Mouse (Mus musculus): ENCODE measurements at regions not wholly inside any gene's neighbourhood (a gene's known extent, or its start where the extent isn't known, plus 50 kb on each side); places are given as distances from the start of the nearest gene placed in this dataset.
A peak's percentile ranks its signal among the peaks of the same experiment; 100 is the strongest.
"Not testable (repeated sequence)": the region's sequence is repeated elsewhere in the genome, so short reads cannot be mapped to it uniquely, and the experiment has no call there.

DNA sequence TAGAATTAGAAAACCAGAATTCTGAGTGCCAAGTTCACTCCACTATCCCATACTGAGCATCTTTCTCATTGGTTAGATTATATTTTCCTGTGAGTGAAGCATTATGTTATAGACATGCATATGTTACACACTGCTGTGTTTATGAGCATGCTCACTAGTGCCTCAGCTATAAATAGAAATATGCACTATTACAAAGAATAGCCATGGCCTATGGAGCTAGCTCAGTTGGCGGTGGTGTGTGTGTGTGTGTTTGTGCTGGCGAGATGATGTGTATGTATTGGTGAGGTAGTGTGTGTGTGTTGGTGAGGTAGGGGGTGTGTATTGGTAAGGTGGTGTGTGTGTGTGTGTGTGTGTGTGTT is 106.2 kb downstream of the Sec31a start:
- no peak for DNase-seq

DNA sequence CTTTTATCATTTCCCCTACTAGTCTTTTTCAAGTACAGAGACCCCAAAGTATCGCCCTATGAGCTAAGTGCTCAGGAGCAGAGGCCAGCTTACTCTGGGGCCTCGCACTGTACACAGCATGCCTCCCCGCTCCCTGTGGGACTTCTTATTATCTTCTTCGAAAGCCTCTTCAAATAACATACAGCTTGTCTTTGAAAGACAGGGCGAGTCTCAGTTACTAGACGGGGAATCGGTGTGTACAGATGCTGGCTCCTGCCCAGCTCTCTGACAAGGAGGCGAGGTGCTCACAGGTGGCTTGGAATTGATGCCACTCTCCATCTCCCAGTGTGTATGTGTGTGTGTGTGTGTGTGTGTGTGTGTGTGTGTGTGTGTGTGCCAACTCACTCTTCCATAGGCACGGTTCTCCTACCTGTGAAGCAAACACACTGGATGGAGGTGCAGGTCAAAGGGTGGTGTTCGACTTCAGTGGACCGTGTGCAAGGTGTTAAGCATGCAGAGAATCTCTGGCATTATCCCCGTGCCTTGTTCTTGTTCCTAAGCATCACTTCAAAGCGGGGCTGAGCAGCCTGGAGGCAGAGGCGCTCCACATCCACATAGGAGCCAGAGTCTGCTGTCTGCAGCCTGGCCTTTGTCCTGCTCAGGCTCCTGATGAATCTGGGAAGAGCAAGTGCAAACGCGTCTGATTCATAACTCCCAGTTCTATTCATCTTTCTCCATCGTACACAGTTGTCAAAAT is 106.8 kb downstream of the Sec31a start:
- no peak for DNase-seq

DNA sequence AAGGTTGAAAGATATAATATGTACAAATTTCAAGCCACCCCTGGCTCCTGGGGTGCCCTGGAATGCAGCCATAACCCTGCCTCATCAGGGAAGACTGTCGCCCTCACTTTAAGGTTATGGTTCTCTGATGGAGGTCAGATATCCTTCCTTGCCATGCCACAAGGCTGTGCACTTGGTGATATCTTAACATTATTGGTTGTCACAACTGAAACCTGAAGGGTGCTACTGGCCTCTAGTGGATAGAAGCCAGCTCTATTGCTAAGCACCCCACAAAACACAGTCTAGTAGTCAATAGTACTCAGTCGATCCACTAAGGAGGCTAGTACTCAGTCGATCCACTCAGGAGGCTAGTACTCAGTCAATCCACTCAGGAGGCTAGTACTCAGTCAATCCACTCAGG is 111.6 kb downstream of the Sec31a start:
- DNase-seq: no peak

DNA sequence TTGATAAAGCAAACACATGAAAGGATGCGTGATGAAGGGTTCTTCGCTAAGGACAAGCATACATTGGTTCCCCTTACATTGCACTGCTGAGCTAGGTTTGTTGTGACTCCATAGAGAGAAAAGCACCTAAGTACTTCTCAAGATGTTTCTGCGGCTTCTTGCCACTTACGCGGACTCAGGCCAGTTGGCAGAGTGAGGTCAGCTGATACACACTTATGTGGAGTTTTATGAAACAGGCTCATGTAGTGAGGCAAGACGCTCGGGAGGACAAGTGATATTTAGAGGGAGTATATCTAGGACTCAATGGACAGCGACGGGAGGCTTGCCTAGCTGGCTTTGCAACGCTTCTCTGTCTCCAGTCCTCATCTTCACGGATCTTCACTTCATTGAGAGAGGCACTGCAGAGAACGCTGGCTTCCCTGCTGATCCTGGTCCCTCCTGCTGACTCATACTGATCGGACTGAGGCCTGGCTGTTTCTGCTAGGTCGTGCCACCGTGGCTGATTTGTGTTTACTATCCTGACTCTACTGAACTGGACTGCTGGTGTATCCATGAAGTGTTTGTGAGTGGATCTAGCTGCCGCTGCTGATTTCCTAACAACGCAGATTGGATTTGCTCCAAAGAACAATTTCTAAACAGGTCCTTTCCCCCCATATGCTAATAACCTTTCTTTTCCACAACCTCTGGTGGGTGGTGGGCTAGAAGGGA is 113.8 kb downstream of the Sec31a start:
- no peak for DNase-seq

DNA sequence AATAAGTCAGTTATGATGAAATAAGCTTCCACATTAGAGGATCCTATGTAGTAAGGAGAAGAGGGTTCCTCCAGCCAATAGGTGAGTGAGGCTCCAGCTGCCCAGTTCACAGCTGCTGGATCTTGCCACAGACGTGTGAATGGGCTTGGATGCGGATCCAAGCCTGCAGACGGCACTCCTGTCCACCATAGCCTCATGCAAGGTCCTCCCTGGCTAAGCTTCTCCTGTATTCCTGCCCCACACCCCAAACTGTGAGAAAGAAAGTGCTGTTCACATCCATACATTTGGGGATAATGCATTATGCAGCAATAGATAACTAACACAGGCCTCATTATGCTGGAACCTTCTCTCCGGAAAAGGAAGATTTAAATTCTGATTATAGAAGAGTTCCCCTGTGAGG is 116.9 kb downstream of the Sec31a start:
- DNase-seq: no peak

DNA sequence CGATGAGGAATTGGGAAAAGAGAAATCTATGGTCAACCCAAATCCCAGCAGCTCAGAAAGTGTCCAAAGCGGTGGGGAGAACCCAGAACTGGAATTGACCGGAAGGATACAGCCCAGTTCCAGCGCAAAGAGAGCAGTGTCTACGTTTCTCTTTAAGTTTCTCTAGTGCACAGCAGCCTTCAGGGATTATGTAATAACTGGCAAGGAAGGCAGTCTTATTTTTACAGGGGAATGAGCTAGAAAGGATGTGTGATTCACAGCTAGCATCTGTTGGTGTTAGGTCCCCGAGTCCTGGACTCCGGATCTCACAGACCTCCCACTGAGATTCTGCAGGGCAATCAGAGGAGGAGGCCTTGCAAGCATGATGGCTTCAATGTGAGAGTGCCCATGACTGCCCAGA is 121.8 kb downstream of the Sec31a start:
- DNase-seq: peak; percentile 2 to 3

DNA sequence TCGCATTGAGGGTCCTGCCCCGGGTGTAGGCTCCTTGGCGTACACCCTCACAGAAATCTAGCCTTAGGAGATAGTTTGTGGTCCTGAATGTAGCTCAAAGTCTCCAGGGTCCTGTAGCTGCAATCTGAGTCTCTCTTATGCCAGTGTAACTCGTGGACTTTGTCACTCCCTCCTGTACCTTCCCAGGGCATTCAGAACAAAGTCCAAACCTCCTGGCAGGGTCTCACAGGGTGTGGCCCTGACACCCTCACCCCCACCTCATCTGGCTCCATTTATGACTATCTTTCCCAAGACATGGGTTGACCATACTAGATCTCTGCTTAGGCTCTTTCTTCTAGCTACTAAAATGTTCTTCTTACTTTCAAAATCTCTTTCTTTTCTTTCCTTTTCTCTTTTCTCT is 120.6 kb upstream of the Tmem150c start:
- no peak for DNase-seq

DNA sequence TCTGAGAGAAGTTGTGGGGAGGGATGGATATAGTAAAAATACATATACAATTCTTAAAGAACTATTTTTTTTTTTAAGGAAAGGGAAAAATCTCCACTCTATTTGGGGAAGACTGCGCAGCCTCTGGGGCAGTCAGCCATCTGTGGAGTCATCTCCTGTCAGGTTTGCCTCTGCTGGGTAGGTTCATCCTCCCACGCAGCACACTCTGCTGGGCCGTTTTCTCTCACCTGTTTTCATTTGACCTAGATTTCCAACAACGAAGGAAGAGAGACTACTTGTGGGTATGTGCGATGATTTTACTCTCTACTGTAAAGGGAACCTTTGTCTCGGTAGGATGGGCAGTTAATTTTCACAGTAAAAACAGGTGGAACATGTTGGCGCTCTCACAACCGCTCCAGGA is 119.9 kb upstream of the Tmem150c start:
- DNase-seq: no peak

DNA sequence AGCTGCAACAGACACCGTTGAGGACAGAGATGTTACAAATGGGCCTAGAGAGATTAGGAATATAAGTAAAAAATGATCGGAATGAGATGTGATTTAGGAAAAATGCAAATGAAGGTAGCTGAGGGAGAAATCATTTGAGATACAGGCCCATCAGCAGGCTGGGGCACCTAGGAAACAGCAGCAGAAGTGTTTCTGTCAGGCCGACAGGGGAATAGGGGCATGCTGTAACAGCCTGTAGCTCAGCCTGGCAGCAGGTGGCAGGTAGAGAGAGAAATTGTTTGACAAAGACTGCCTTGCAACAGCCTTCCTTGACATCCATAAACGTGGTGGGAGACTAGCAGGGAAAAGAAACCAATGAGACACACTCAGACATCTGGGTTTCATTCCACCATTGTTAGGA is 115.1 kb upstream of the Tmem150c start:
- no peak for DNase-seq

DNA sequence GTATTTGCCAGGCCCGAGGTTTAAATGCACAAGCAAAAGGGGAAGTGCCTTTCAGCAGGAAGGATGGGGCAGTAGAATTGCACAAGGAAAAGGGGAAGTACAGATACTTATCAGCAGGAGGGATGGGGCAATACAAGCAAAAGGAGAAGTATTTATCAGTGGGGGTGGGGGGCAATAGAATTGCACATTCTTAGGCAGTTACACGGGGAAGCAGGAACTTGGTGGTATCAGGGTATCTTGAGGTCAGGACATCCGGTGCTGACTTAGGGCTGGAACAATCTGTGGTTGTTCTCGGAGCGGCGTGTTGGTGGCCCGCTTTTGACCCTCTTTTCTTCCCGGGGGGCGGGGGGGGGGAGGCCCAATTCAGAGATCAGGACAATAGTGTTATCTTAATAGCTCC is 112.4 kb upstream of the Tmem150c start:
- DNase-seq: not testable (repeated sequence)

DNA sequence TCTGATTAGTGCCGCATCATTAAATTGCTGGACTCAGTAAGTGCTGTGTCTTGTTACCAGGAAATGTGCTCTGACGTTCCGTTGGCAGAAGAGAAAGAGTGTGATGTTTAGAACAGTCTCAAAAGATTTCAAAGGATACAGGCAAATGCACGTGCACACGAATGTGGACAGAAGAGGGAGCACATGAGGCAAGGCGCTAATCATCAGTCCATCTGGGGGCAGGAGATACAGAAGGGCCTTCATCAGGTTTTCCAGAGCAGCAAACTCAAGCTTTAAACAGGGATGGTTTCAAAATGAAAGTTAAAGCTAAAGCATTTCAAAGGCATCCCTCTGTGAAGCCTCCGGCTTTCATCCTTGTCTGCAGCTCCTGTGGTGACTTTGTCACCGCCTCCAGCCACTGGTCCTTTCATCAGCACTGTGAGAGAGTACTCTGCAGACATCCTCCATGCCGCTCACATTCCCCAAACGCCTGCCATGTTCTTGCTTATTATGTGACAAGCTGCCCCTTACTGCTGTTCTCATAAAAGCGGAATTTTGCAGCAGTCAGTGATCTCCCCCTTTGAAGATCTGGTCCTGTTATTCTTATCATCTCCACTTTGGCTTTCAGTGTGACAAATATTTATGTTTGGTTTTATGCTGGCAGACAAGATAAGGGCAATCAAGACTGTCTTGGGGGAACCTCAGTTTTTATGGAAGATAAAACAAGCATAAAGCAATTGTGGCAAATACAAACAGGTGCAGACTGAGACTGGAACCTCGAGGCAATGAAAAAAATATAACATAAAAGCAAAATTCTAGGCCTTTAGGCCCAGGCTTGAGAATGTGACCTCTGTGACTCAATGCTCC is 111.5 kb upstream of the Tmem150c start:
- no peak for DNase-seq

DNA sequence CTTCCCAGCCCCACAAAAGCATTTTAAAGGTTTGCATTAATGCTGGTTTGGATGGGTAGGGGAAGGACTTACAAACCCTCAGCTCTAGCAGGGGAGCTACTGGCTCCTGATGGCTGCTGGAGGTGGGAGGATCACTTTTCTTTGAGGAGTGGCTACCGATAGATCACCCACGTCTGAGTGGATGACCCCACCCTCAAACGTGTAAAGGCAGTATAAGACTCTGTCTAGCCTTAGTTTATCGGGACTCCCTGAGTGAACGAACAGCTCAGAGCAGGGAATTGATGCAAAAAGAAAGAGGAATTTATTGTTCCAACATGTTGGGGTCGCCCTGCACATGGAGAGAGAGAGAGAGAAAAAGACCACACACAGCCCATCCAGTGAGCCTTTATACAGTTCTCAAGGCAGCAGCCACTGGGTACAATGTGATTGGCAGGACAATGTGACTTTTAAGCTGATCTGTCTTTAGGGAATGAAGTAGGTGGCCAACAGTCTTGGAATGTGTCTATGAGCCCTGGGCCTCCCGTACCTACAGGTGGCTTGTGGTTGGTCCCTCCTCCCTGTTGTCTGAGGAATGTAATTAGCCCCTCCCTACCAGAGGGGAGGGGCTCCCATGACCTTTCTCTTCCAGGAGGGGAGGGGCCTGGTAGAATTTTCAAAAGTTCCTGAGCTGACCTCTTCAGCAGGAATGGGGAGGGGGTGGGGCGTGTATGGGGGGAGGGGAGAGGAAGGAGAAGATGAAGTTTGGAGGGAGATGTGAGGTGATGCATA is 108.7 kb upstream of the Tmem150c start:
- no peak for DNase-seq

DNA sequence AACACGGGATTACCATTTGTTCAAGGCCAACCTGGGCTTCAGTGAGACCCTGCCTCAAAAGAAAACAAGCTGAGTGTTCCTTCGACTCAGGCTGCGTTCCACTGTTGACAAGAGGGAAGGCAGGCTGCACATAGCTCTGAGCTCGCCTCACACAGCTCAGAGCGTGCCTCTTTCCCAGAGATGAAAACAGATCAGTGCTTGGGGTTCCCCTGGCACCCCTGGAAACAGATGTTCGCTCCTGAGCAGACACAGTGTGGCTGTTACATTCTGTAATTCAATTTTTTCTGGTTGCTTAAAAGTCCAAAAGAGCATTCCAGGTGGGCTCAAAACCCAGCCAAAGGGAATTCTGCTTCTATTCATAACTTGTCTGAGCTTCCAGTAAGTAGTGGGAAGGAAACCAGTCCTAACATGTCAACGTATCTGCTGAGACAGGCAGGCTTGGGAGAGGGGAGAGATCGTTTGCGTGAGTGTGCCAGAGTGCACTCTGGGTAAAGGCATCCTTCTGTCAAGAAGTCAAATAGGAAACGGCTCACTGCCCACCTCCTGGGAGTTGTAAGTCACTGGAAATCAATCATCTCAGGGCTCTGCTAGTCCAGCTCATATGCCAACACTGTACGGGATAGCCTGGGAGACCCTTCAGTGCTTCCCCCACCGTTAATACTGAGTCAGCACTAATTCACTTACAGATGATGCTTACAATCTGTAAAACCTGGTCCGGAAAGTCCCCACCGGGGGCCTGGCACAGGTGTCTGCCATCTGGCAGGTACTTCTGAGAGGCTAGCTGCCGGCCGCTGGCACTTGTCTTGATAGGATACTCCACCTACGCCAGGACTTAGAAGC is 107.3 kb upstream of the Tmem150c start:
- DNase-seq: no peak

DNA sequence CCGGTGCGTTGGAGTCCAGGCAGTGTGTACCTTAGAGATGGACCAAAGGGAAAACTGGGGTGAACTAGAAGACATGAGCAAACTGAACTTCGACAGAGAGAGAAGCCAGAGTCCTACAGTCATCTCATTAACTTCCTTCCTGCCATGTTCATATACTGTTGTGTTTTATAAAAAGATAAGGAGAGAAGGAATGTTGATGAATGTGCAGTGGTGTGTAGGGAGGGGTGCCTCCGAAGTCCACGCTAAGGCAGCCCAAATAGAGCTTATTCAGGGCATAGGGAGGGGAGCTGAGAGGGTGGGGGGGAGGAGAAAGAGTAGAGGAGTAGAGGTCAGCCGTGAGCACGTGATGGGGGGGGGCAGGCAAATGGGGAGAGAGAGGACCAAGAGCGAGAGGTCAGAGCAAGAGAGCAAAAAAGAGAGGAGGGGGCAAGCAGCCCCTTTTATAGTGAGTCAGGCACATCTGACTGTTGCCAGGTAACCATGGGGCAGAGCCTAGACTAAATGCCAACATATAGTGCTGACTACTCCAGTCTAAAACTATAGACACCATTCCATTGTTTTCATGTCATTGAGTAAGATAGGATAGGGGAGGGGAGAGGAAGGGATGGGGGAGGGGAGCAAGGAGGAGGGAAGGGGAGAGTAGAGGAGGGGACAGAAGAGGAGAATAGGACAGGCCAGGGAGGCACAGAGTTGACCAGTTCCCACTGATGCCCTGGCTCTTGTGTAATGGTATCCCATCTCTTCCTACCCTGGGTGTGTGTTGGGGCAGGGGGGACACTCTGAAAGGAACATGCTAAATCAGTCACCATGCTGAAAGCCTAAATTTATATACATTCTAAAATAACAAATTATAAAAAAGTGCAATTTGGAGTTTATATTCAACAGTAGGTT is 100.4 kb upstream of the Tmem150c start:
- DNase-seq: no peak

DNA sequence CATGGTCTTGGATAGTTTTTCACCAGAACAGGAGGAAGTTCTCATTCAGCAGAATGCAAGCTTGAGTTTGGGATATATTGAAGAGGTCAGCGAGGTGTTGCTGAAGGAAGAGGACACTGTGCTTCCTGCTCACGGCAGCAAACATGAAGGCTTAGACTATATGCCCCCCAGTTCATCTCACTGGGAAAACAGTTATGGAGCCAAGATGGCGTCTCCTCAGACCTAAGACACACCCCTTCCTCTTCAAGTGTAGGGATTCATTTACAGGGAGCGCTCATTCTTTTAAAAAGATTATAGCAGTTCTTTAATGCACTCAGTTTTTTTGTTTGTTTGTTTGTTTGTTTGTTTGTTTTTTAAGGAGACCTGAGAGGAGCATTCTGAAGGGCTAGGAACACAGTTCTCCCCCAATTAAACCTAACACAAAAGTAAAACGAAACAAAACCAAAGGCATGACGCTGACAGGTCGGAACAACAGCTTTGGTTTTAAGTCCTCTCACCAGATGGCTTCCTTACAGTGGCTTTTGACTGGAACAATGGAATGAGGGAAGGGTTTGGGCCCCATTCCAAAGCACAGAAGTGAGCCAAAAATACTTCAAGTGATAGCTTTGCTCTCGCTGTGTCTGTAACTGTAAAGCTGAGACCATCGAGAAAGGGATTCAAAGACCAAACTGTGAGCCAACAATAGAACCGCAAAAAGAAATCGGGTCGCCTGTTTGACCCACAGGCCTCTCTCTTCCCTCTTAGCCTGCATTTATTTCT is 99.5 kb upstream of the Tmem150c start:
- peak; percentile 15 to 33 for DNase-seq

DNA sequence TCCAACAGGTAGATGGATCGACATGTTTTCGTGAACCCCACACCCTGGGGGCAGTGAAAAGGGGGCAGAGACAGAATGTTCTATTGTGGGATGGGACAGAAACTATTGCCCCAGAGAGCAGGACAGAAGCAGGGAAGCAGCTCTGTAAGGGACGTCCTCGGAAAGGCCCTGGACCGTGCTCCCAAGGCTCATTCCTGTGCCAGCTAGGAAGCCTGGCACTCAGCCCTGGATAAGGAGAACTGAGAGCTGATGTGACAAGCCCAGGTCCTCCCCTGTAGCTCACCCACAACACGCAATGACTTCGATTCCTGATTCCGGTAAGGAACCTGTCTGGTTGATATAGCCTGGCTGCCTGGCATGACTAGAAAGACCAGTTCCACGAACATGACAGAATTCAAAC is 95.7 kb upstream of the Tmem150c start:
- DNase-seq: no peak

DNA sequence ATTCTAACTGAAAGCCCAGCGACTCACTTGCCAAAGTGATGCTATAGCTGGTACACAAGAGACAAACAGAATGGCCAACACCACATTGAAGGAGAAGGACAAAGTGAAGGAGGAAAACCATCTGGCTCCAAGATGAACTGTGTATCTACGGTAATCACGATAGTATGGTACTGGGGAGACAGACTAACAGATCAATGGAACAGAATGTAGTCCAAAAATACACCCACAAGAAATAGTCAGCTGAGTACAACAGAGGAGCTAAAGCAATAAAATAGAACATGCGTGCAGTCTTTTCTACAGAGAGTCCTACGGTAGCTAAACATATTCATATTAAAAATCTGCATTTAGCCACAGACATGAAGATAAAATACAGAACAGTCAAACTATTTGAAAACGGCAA is 92.4 kb upstream of the Tmem150c start:
- no peak for DNase-seq

DNA sequence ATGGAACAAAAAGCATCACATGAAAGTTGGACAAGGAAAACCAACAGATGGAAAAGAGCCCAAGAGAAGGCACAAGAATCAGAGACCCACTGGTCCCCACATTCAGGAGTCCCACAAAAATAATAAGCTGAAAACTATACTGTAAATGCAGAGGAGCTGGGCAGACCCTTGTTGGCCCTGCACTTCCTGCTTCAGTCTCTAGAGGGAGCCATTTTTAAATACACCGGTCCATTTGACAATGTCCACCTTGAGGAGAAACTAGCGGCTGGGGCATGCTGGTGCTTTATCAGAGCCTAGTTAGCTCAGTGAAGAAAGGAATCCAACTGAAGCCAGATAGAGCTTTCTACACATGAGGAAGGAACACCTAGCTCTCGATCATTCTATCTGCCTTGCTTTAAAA is 90.1 kb upstream of the Tmem150c start:
- peak; percentile 8 to 48 for DNase-seq

DNA sequence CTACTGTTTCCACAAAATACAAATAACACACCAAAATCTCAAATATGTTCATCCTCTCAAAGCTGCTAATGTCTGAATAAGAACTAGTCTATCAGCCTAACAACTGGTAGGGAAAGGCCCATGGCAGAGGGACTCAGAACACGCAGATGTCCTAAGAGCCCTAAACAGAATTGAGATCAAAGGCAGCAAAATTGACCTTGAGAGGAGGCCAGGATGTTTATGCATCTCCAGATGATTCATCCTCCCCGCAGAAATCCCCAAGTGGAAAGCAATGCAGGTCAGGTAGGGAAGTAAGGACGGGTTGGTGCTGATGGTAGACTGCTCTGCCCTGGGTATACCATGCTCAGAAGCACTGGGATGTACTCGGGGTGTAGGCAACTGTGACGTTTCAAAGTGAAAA is 89.0 kb upstream of the Tmem150c start:
- DNase-seq: no peak

DNA sequence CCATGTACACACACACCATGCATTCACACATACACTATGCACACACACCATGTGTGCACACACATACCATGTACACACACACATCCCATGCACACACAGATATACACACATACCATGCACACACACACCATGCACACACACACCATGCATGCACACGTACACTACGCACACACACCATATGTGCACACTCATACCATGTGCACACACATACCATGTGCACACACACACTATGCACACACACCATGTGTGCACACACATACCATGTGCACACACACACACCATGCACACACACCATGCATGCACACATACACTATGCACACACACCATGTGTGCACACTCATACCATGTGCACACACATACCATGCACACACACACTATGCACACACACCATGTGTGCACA is 87.1 kb upstream of the Tmem150c start:
- DNase-seq: no peak
